Mouse (Mus musculus) liver, embryonic 14.5 days (tissue): ENCODE measurements at regions not wholly inside any gene's neighbourhood (a gene's known extent, or its start where the extent isn't known, plus 50 kb on each side); places are given as distances from the start of the nearest gene placed in this dataset.

ENCODE experiments used
- ATAC-seq: fragments of 200-750 bp; cut with Nextera tagmentation; 2 replicates; pipeline ENCODE4 v1.8.0; 2017; ENCODE audit warnings: moderate number of reproducible peaks, mild to moderate bottlenecking, moderate library complexity; ENCODE audit not compliant: insufficient read depth
- DNase-seq, 3 experiments: peaks; one replicate each; pipeline ENCODE4 v3.0.0-alpha.2; 2012 to 2013; ENCODE audit warnings: low read depth in 3 of 3, low spot score in 3 of 3
- H3K27ac ChIP-seq: fragments of 300-500 bp; sonication (generic); 2 replicates; pipeline ENCODE4 v1.5.1; 2014; ENCODE audit warnings: moderate library complexity, mild to moderate bottlenecking, control low read depth, inconsistent platforms
- H3K27me3 ChIP-seq: fragments of 300-500 bp; sonication (generic); 2 replicates; pipeline ENCODE4 v1.6.1; 2014; ENCODE audit warnings: mild to moderate bottlenecking, low read length, moderate library complexity; ENCODE audit not compliant: control insufficient read depth, insufficient read depth
- H3K36me3 ChIP-seq: fragments of 300-500 bp; sonication (generic); replicated peaks from 2 replicates; pipeline ENCODE4 v1.6.1; 2014; ENCODE audit warnings: low read depth; ENCODE audit not compliant: control insufficient read depth, insufficient read depth
- H3K4me1 ChIP-seq, 2 experiments: fragments of 200-500 bp in 1 of 2; fragments of 300-500 bp in 1 of 2; sonication (generic) in 1 of 2; replicated peaks; 2 replicates each; pipeline ENCODE4 v1.6.1; 2012 to 2014; ENCODE audit warnings: antibody characterized with exemption in 1 of 2, inconsistent platforms in 1 of 2, low read length in 1 of 2; ENCODE audit not compliant: control insufficient read depth in 2 of 2, insufficient read depth in 2 of 2
- H3K4me2 ChIP-seq: fragments of 300-500 bp; sonication (generic); 2 replicates; pipeline ENCODE4 v1.6.1; 2014; ENCODE audit warnings: low read depth, mild to moderate bottlenecking, control low read depth, moderate library complexity
- H3K4me3 ChIP-seq, 2 experiments: fragments of 200-500 bp in 1 of 2; fragments of 300-500 bp in 1 of 2; sonication (generic) in 1 of 2; 2 replicates each; pipeline ENCODE4 v1.5.1; 2012 to 2014; ENCODE audit warnings: low read depth in 2 of 2, low read length in 2 of 2, mild to moderate bottlenecking in 2 of 2, control low read depth in 1 of 2, inconsistent platforms in 1 of 2, moderate library complexity in 1 of 2; ENCODE audit not compliant: insufficient read depth in 1 of 2
- H3K9ac ChIP-seq: fragments of 300-500 bp; sonication (generic); replicated peaks from 2 replicates; pipeline ENCODE4 v1.6.1; 2014; ENCODE audit warnings: mild to moderate bottlenecking, control low read depth, moderate library complexity
- H3K9me3 ChIP-seq: fragments of 300-500 bp; sonication (generic); 2 replicates; pipeline ENCODE4 v1.6.1; 2016; ENCODE audit warnings: low read length, mixed read lengths; ENCODE audit not compliant: control insufficient read depth
- CTCF ChIP-seq: IDR thresholded peaks from 2 replicates; pipeline ENCODE4 v1.5.1; 2016; ENCODE audit warnings: antibody characterized with exemption, low read depth, control low read depth
- EP300 ChIP-seq: IDR thresholded peaks from 2 replicates; pipeline ENCODE4 v1.6.1; 2016; ENCODE audit warnings: antibody characterized with exemption, low read depth
- WGBS: fragments of 180-500 bp; shearing (Covaris S2); extraction: QIAGEN DNeasy Blood & Tissue Kit; methylation state at CpG from one replicate; pipeline ENCODE4 v1.1.7; 2014; ENCODE audit not compliant: insufficient replicate concordance; 5-methylcytosine and 5-hydroxymethylcytosine counted together

- TF ChIP-seq EP300 (no peak), CTCF (no peak)
- 43% methylated on average over 8 of the region's 8 CpGs for WGBS
- DNase-seq (no peak), ATAC-seq (no peak)
- no peaks in the 10 kb centered on the region for H3K27me3 ChIP-seq
- H3K4me2 ChIP-seq: no peak overlapping the region
- H3K4me3 ChIP-seq: no peak overlapping the region
- no peaks in the 10 kb centered on the region for H3K36me3 ChIP-seq
- H3K27ac ChIP-seq: no peak overlapping the region
- H3K4me1 ChIP-seq: no peaks in the 10 kb centered on the region
- H3K9me3 ChIP-seq: no peaks in the 10 kb centered on the region
- H3K9ac ChIP-seq: no peak overlapping the region
Observed at GRCm38 (mm10) chr4:152836080-152836479, 358.4 kb upstream of the Kcnab2 start.

GRCm38 (mm10) chr4:152834421-152835110, 356.9 kb upstream of the Kcnab2 start:
- no peaks in the 10 kb centered on the region for H3K9me3 ChIP-seq
- no peak for DNase-seq
- no peak for ATAC-seq
- H3K9ac ChIP-seq: no peak overlapping the region
- H3K4me3 ChIP-seq: no peak overlapping the region
- WGBS: 45% methylated on average over 11 of the region's 11 CpGs
- no peak overlapping the region for H3K27ac ChIP-seq
- no peaks in the 10 kb centered on the region for H3K4me1 ChIP-seq
- TF ChIP-seq CTCF (no peak), EP300 (no peak)
- H3K36me3 ChIP-seq: no peaks in the 10 kb centered on the region
- no peak overlapping the region for H3K4me2 ChIP-seq
- H3K27me3 ChIP-seq: no peaks in the 10 kb centered on the region

- 51% methylated on average over 23 of the region's 23 CpGs for WGBS
- Histone ChIP-seq H3K4me1 (no peaks in the 10 kb centered on the region), H3K9ac (no peak overlapping the region), H3K27ac (no peak overlapping the region), H3K36me3 (no peaks in the 10 kb centered on the region), H3K9me3 (no peaks in the 10 kb centered on the region), H3K4me2 (no peak overlapping the region), H3K4me3 (no peak overlapping the region), H3K27me3 (no peaks in the 10 kb centered on the region)
- DNase-seq (no peak), ATAC-seq (no peak)
- TF ChIP-seq EP300: no peak
- no peak for TF ChIP-seq CTCF
Observed at GRCm38 (mm10) chr4:152833411-152834310, 356.0 kb upstream of the Kcnab2 start.

DNA sequence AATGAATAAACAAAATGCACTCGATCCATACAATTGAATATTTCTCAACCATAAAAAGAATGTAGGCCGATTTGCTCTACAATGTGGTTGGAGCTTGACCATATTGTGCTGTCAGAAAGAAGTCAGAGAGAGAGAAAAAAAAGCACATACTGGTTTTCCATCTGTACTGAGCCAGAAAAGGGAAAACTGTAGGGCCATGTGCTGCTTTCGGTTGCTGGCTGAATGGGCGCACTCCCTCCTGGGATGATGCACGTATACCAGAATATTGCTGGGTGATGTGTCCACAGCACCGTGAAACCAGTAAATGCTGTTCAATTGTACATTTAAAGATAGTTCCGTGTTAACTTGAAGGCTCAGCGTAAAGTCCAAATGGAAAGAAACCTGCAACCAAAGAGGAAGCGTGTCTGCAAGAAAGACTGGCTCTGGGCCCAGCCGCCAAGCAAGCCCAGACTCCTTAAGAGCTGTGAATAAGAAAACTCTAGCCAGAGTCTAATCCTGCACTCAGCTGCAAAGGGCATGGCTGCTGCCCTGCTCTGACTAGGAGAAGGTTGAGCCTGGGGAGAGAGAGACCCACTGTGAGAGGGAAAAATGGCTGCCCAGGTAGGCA, 355.2 kb upstream of the Kcnab2 start:
- Histone ChIP-seq H3K27me3 (no peaks in the 10 kb centered on the region), H3K4me1 (no peaks in the 10 kb centered on the region), H3K4me3 (no peak overlapping the region), H3K4me2 (no peak overlapping the region), H3K27ac (no peak overlapping the region), H3K9ac (no peak overlapping the region), H3K36me3 (no peaks in the 10 kb centered on the region), H3K9me3 (no peaks in the 10 kb centered on the region; the same call in 1 of the 2 replicates)
- no peak for TF ChIP-seq CTCF
- no peak for TF ChIP-seq EP300
- 71% methylated on average over 10 of the region's 10 CpGs for WGBS
- DNase-seq (no peak), ATAC-seq (no peak)

- TF ChIP-seq CTCF (no peak), EP300 (no peak)
- Histone ChIP-seq H3K4me3 (no peak overlapping the region), H3K27me3 (no peaks in the 10 kb centered on the region), H3K9me3 (peaks cover 2% of the 10 kb centered on the region), H3K36me3 (no peaks in the 10 kb centered on the region), H3K4me1 (no peaks in the 10 kb centered on the region), H3K4me2 (no peak overlapping the region), H3K27ac (no peak overlapping the region), H3K9ac (no peak overlapping the region)
- no peak for DNase-seq
- ATAC-seq: no peak
- 18% methylated on average over 8 of the region's 12 CpGs for WGBS
Observed at GRCm38 (mm10) chr4:152825185-152825584, 347.5 kb upstream of the Kcnab2 start.
